Mouse (Mus musculus): ENCODE data around the gene Pipox. TPM values are rescaled to one million over a fixed set of nuclear protein-coding genes. Genes with fewer than 3 reads are reported as not detected.
A peak's percentile ranks its signal among the peaks of the same experiment; 100 is the strongest.

The Pipox gene
- polyA plus RNA-seq, 1 experiment from 2014 or later: 55.9 TPM

DNA sequence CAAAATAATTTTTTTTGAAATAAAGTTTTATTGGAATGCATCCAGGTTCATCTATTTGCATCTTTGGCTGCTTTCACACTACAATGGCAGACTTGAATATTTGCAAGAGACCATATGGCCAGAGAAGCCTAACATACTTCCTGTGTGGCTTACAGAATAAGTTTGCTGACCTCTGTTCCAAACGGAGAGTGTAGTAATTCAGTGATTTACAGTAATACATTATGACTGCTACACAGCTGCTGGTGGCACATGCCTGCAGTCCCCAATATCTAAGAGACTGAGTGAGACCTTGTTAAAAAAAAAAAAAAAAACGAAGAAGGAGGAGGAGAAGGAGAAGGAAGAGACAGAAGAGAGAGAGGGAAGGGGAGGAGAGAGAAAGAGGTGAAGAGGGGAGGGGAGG, 4.4 kb downstream of the Pipox start:
- Histone ChIP-seq H3K27ac (ENCODE audit: low read length) (no peak overlapping the region), H3K27me3 (replicated peaks; ENCODE audit: control insufficient read depth, insufficient read depth, low read length) (no peaks in the 10 kb centered on the region), H3K4me2 (ENCODE audit: low read depth, low read length) (no peak overlapping the region), H3K4me1 (ENCODE audit: control insufficient read depth, insufficient read depth, low read length) (peaks cover 31% of the 10 kb centered on the region), H3K4me3 (ENCODE audit: low read length) (no peak overlapping the region), H3K36me3 (ENCODE audit: control insufficient read depth, insufficient read depth, low read length) (no peaks in the 10 kb centered on the region), H3K9ac (ENCODE audit: low read depth, low read length) (no peak overlapping the region), H3K9me3 (ENCODE audit: control insufficient read depth, low read length) (no peaks in the 10 kb centered on the region)
- no peak for ATAC-seq
- 22% methylated on average over 1 of the region's 2 CpGs for WGBS

DNA sequence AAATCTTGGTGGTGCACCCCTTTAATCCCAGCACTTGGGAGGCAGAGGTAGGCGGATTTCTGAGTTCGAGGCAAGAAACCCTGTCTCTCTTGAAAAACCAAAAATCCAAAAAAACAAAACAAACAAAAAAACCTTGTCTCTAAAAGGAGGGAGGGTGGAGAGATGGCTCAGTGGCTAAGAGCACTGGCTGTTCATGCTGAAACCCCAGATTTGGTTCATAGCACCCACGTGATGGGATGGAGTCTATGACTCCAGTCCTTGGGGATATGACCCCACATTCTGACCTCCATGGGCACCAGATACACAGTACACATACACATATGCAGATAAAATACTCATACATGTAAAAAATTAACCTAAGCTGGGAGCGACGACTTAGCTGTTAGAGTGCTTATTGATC, 5.0 kb downstream of the Pipox start:
- Histone ChIP-seq H3K4me2 (ENCODE audit: low read depth, low read length) (no peak overlapping the region), H3K4me3 (ENCODE audit: low read length) (no peak overlapping the region), H3K27ac (ENCODE audit: low read length) (no peak overlapping the region), H3K36me3 (ENCODE audit: control insufficient read depth, insufficient read depth, low read length) (no peaks in the 10 kb centered on the region), H3K9me3 (ENCODE audit: control insufficient read depth, low read length) (no peaks in the 10 kb centered on the region), H3K27me3 (replicated peaks; ENCODE audit: control insufficient read depth, insufficient read depth, low read length) (no peaks in the 10 kb centered on the region), H3K9ac (ENCODE audit: low read depth, low read length) (no peak overlapping the region), H3K4me1 (ENCODE audit: control insufficient read depth, insufficient read depth, low read length) (peaks cover 34% of the 10 kb centered on the region)
- ATAC-seq: no peak
- WGBS: 82% methylated on average over 5 of the region's 5 CpGs

DNA sequence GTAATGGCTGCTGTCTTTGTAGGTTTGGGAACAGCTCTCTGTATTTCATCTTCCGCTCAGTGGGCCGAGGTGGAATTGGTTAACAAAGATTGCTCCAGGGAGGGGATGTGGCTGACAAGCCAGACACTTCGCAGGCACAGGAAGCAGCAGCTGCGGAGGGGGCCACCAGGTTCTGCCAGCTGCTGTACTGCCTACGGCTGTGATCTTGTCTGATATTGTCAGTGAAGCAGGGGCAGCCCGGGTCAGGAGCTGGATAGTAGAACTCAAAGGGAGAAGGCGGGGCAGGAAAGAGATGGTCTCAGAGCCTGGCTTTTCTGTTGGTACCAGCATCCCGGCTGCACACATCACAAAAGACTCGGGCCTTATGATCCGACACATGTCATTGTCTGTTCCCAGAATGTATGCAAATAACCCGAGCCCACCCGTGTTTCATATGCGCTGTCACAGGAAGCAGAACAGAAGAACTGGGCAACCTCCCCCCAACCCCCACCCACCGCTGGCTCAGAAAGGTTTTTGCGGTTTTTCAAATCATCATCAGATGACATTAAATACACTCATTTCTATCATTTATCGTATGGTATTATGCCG, 6.4 kb downstream of the Pipox start:
- Histone ChIP-seq H3K9ac (ENCODE audit: low read depth, low read length) (0 out of 2 replicates have a peak overlapping the region, but pooled peaks have one; percentile 16), H3K27me3 (replicated peaks; ENCODE audit: control insufficient read depth, insufficient read depth, low read length) (no peaks in the 10 kb centered on the region), H3K4me3 (ENCODE audit: low read length) (no peak overlapping the region), H3K36me3 (ENCODE audit: control insufficient read depth, insufficient read depth, low read length) (no peaks in the 10 kb centered on the region), H3K9me3 (ENCODE audit: control insufficient read depth, low read length) (no peaks in the 10 kb centered on the region), H3K4me2 (ENCODE audit: low read depth, low read length) (no peak overlapping the region), H3K4me1 (ENCODE audit: control insufficient read depth, insufficient read depth, low read length) (peaks cover 29% of the 10 kb centered on the region), H3K27ac (ENCODE audit: low read length) (no peak overlapping the region)
- 38% methylated on average over 17 of the region's 17 CpGs for WGBS
- no peak for ATAC-seq

GRCm38 (mm10) chr11:77885246-77885575, 8.7 kb downstream of the Pipox start:
- H3K4me1 ChIP-seq (ENCODE audit: control insufficient read depth, insufficient read depth, low read length): peaks cover 29% of the 10 kb centered on the region
- no peaks in the 10 kb centered on the region for H3K27me3 ChIP-seq (replicated peaks; ENCODE audit: control insufficient read depth, insufficient read depth, low read length)
- H3K9ac ChIP-seq (ENCODE audit: low read depth, low read length): 0 out of 2 replicates have a peak overlapping the region, but pooled peaks have one; percentile 5
- no peaks in the 10 kb centered on the region for H3K36me3 ChIP-seq (ENCODE audit: control insufficient read depth, insufficient read depth, low read length)
- no peaks in the 10 kb centered on the region for H3K9me3 ChIP-seq (ENCODE audit: control insufficient read depth, low read length)
- H3K27ac ChIP-seq (ENCODE audit: low read length): peak overlapping the region; percentile 54
- H3K4me2 ChIP-seq (ENCODE audit: low read depth, low read length): no peak overlapping the region
- ATAC-seq: no peak
- no peak overlapping the region for H3K4me3 ChIP-seq (ENCODE audit: low read length)
- WGBS: 44% methylated on average over 8 of the region's 8 CpGs

GRCm38 (mm10) chr11:77884524-77885245, 9.2 kb downstream of the Pipox start:
- H3K9me3 ChIP-seq (ENCODE audit: control insufficient read depth, low read length): no peaks in the 10 kb centered on the region
- WGBS: 37% methylated on average over 10 of the region's 10 CpGs
- ATAC-seq: peak; percentile 80
- peaks cover 29% of the 10 kb centered on the region for H3K4me1 ChIP-seq (ENCODE audit: control insufficient read depth, insufficient read depth, low read length)
- H3K27ac ChIP-seq (ENCODE audit: low read length): peak overlapping the region; percentile 54
- 0 out of 2 replicates have a peak overlapping the region, but pooled peaks have one; percentile 5 for H3K9ac ChIP-seq (ENCODE audit: low read depth, low read length)
- no peaks in the 10 kb centered on the region for H3K36me3 ChIP-seq (ENCODE audit: control insufficient read depth, insufficient read depth, low read length)
- no peak overlapping the region for H3K4me3 ChIP-seq (ENCODE audit: low read length)
- no peaks in the 10 kb centered on the region for H3K27me3 ChIP-seq (replicated peaks; ENCODE audit: control insufficient read depth, insufficient read depth, low read length)
- H3K4me2 ChIP-seq (ENCODE audit: low read depth, low read length): no peak overlapping the region

DNA sequence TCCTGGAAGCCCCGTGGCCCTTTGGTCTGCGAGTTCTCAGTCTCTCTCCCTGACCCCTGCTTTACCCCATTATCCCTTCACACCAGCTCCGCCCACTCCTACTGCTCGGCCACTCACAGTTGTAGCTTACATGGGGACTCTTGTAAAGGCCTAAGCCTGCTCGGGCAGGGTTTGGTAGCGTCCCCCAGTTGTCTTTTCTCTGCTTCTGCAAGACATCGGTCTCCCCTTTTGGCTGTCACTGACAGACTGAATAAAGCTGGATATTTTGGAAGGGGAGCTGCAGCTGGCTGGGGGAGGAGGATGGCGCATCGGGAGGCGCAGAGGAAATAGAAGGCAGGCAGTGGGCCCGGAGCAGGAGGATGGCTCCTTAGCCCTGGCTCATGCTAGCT, 17.1 kb downstream of the Pipox start:
- peaks cover 17% of the 10 kb centered on the region for H3K4me1 ChIP-seq (ENCODE audit: control insufficient read depth, insufficient read depth, low read length)
- no peak overlapping the region for H3K4me3 ChIP-seq (ENCODE audit: low read length)
- 48% methylated on average over 11 of the region's 11 CpGs for WGBS
- no peaks in the 10 kb centered on the region for H3K27me3 ChIP-seq (replicated peaks; ENCODE audit: control insufficient read depth, insufficient read depth, low read length)
- no peak overlapping the region for H3K4me2 ChIP-seq (ENCODE audit: low read depth, low read length)
- no peak overlapping the region for H3K27ac ChIP-seq (ENCODE audit: low read length)
- H3K9me3 ChIP-seq (ENCODE audit: control insufficient read depth, low read length): no peaks in the 10 kb centered on the region
- H3K9ac ChIP-seq (ENCODE audit: low read depth, low read length): no peak overlapping the region
- ATAC-seq: no peak
- no peaks in the 10 kb centered on the region for H3K36me3 ChIP-seq (ENCODE audit: control insufficient read depth, insufficient read depth, low read length)

- 0 out of 2 replicates have a peak, but pooled peaks have one; percentile 40 for ATAC-seq
- 56% methylated on average over 26 of the region's 26 CpGs for WGBS
- H3K9ac ChIP-seq (ENCODE audit: low read depth, low read length): no peak overlapping the region
These were observed 17.8 kb downstream of the Pipox start for GRCm38 (mm10) chr11:77875847-77876759.

DNA sequence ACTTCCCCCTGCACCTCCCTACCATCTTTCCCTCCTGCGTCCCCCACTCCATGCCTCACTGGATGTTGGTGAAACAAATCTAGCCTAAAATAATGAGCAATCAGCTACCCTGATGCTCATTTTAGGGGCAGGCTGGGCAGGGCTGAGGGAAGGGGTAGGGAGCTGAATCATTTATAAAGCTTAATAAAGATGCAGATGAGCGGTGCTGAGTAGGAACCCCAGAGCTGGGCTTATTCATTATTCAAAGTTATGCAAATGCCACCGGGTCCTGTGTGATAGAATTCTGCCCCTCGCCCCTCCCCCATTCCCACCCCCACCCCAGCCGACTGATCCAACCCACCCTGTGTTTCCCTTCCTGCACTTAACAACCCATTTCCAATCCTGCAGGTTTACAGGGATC, 18.6 kb downstream of the Pipox start:
- Histone ChIP-seq H3K27ac (ENCODE audit: low read length) (no peak overlapping the region), H3K4me3 (ENCODE audit: low read length) (no peak overlapping the region), H3K36me3 (ENCODE audit: control insufficient read depth, insufficient read depth, low read length) (no peaks in the 10 kb centered on the region), H3K27me3 (replicated peaks; ENCODE audit: control insufficient read depth, insufficient read depth, low read length) (no peaks in the 10 kb centered on the region), H3K4me1 (ENCODE audit: control insufficient read depth, insufficient read depth, low read length) (peaks cover 17% of the 10 kb centered on the region), H3K4me2 (ENCODE audit: low read depth, low read length) (no peak overlapping the region), H3K9ac (ENCODE audit: low read depth, low read length) (no peak overlapping the region), H3K9me3 (ENCODE audit: control insufficient read depth, low read length) (no peaks in the 10 kb centered on the region)
- ATAC-seq: no peak
- WGBS: 65% methylated on average over 5 of the region's 5 CpGs

More at GRCm38 (mm10) chr11:77875847-77876759, 17.8 kb downstream of the Pipox start:
- H3K27me3 ChIP-seq (replicated peaks; ENCODE audit: control insufficient read depth, insufficient read depth, low read length): no peaks in the 10 kb centered on the region
- no peaks in the 10 kb centered on the region for H3K9me3 ChIP-seq (ENCODE audit: control insufficient read depth, low read length)
- H3K36me3 ChIP-seq (ENCODE audit: control insufficient read depth, insufficient read depth, low read length): no peaks in the 10 kb centered on the region
- peaks cover 17% of the 10 kb centered on the region for H3K4me1 ChIP-seq (ENCODE audit: control insufficient read depth, insufficient read depth, low read length)
- no peak overlapping the region for H3K27ac ChIP-seq (ENCODE audit: low read length)
- H3K4me2 ChIP-seq (ENCODE audit: low read depth, low read length): no peak overlapping the region
- no peak overlapping the region for H3K4me3 ChIP-seq (ENCODE audit: low read length)

- H3K9me3 ChIP-seq (ENCODE audit: control insufficient read depth, low read length): no peaks in the 10 kb centered on the region
- no peak overlapping the region for H3K27ac ChIP-seq (ENCODE audit: low read length)
- H3K36me3 ChIP-seq (ENCODE audit: control insufficient read depth, insufficient read depth, low read length): no peaks in the 10 kb centered on the region
- H3K4me1 ChIP-seq (ENCODE audit: control insufficient read depth, insufficient read depth, low read length): peaks cover 17% of the 10 kb centered on the region
- no peak overlapping the region for H3K4me2 ChIP-seq (ENCODE audit: low read depth, low read length)
- no peak overlapping the region for H3K4me3 ChIP-seq (ENCODE audit: low read length)
- 53% methylated on average over 6 of the region's 6 CpGs for WGBS
- no peak overlapping the region for H3K9ac ChIP-seq (ENCODE audit: low read depth, low read length)
- ATAC-seq: peak; percentile 75; the same call in 1 of the 2 replicates
- H3K27me3 ChIP-seq (replicated peaks; ENCODE audit: control insufficient read depth, insufficient read depth, low read length): no peaks in the 10 kb centered on the region
These were observed 19.1 kb downstream of the Pipox start for GRCm38 (mm10) chr11:77874685-77875231.

Data from intestine, embryonic 16.5 days (tissue).